Mouse (Mus musculus) CD4-positive, CD25-positive, alpha-beta regulatory T cell, adult 2 months (primary cell): Measurements from ENCODE around the gene Sucnr1.
A peak's percentile ranks its signal among the peaks of the same experiment; 100 is the strongest.

Experiments
- DNase-seq: peaks from one replicate; pipeline ENCODE4 v3.0.0-alpha.2; 2012; ENCODE audit warnings: low read depth, low spot score

Gene Sucnr1

GRCm38 (mm10) chr3:60111889-60112646 is 30.4 kb downstream of the Sucnr1 start:
- DNase-seq = peak; percentile 43

- no peak for DNase-seq
These were observed 32.9 kb downstream of the Sucnr1 start for GRCm38 (mm10) chr3:60114571-60114970.

GRCm38 (mm10) chr3:60121449-60121848 is 39.8 kb downstream of the Sucnr1 start:
- DNase-seq = no peak

- DNase-seq = no peak
These were observed 42.5 kb downstream of the Sucnr1 start for GRCm38 (mm10) chr3:60123859-60124794.

GRCm38 (mm10) chr3:60126564-60126963 is 44.9 kb downstream of the Sucnr1 start:
- DNase-seq = no peak

- DNase-seq = no peak
These were observed 46.6 kb downstream of the Sucnr1 start for GRCm38 (mm10) chr3:60128282-60128681.

GRCm38 (mm10) chr3:60135801-60136200 is 54.1 kb downstream of the Sucnr1 start:
- no peak for DNase-seq
